Mouse (Mus musculus) embryonic facial prominence, embryonic 14.5 days (tissue): Measurements from ENCODE around the gene Pxmp4. TPM values are rescaled to one million over a fixed set of nuclear protein-coding genes. Genes with fewer than 3 reads are reported as not detected.

ENCODE experiments used
- ATAC-seq: fragments of 200-750 bp; cut with Nextera tagmentation; 2 replicates; pipeline ENCODE4 v1.8.0; 2017; ENCODE audit warnings: low read depth, moderate number of reproducible peaks, moderate TSS enrichment
- DNase-seq: peaks from one replicate; pipeline ENCODE4 v3.0.0-alpha.2; 2015; ENCODE audit warnings: low spot score
- H3K27ac ChIP-seq: fragments of 300-500 bp; sonication (generic); replicated peaks from 2 replicates; pipeline ENCODE4 v1.5.1; 2014; ENCODE audit warnings: low read depth, mild to moderate bottlenecking, low read length, moderate library complexity
- H3K27me3 ChIP-seq: fragments of 300-500 bp; sonication (generic); replicated peaks from 2 replicates; pipeline ENCODE4 v1.6.1; 2014; ENCODE audit warnings: low read length; ENCODE audit not compliant: control insufficient read depth, insufficient read depth
- H3K36me3 ChIP-seq: fragments of 300-500 bp; sonication (generic); 2 replicates; pipeline ENCODE4 v1.6.1; 2014; ENCODE audit warnings: low read length, mixed read lengths; ENCODE audit not compliant: control insufficient read depth, insufficient read depth
- H3K4me1 ChIP-seq: fragments of 300-500 bp; sonication (generic); 2 replicates; pipeline ENCODE4 v1.6.1; 2014; ENCODE audit warnings: antibody characterized with exemption, low read length; ENCODE audit not compliant: control insufficient read depth, insufficient read depth
- H3K4me2 ChIP-seq: fragments of 300-500 bp; sonication (generic); 2 replicates; pipeline ENCODE4 v1.6.1; 2014; ENCODE audit warnings: low read depth, mild to moderate bottlenecking, low read length, moderate library complexity, mixed read lengths
- H3K4me3 ChIP-seq: fragments of 300-500 bp; sonication (generic); 2 replicates; pipeline ENCODE4 v1.5.1; 2014; ENCODE audit warnings: low read depth, mild to moderate bottlenecking, low read length
- H3K9ac ChIP-seq: fragments of 300-500 bp; sonication (generic); 2 replicates; pipeline ENCODE4 v1.6.1; 2014; ENCODE audit warnings: low read depth, mild to moderate bottlenecking, low read length, moderate library complexity, mixed read lengths
- H3K9me3 ChIP-seq: fragments of 300-500 bp; sonication (generic); 2 replicates; pipeline ENCODE4 v1.6.1; 2016; ENCODE audit warnings: low read length; ENCODE audit not compliant: control insufficient read depth
- WGBS: fragments of 180-500 bp; shearing (Covaris S2); extraction: QIAGEN DNeasy Blood & Tissue Kit; methylation state at CpG from one replicate; pipeline ENCODE4 v1.1.7; 2014; 5-methylcytosine and 5-hydroxymethylcytosine counted together
- polyA plus RNA-seq: library from polyadenylated mRNA; unstranded; fragments of >200 nt; fragmentation: Nextera tagmentation; extraction: Ambion mirVana; gene quantifications from 2 replicates; pipeline ENCODE4 v1.2.1, GENCODE M21; 2014

Pxmp4 gene
- polyA plus RNA-seq, 1 experiment from 2014 or later, result 24.1 TPM

DNA sequence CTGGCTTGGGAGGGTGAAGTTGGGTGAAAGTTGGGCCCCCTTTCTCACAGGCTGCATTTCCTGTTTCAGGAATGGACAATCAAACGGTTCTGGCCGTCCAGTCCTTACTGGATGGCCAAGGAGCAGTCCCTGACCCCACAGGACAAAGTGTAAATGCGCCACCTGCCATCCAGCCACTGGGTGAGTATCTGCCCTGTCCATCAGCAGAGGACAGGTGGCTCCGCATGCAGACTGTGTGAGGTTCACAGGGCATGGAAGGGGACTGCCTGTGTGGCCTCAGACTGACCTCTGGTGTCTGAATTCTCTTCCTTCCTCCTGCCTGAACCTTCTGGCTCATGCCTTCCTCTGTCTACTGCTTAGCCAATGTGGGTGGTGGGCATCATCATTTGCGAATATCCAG is 18.2 kb upstream of the Pxmp4 start:
- WGBS, result 69% methylated on average over 5 of the region's 5 CpGs
- ATAC-seq, result no peak
- no peak overlapping the region for H3K4me2 ChIP-seq
- no peak overlapping the region for H3K27ac ChIP-seq
- no peak for DNase-seq
- no peaks in the 10 kb centered on the region for H3K4me1 ChIP-seq
- no peaks in the 10 kb centered on the region for H3K9me3 ChIP-seq
- peaks cover 27% of the 10 kb centered on the region for H3K36me3 ChIP-seq
- no peak overlapping the region for H3K9ac ChIP-seq
- H3K4me3 ChIP-seq, result no peak overlapping the region
- no peaks in the 10 kb centered on the region for H3K27me3 ChIP-seq

- H3K4me1 ChIP-seq, result no peaks in the 10 kb centered on the region
- H3K4me2 ChIP-seq, result no peak overlapping the region
- no peaks in the 10 kb centered on the region for H3K9me3 ChIP-seq
- 87% methylated on average over 3 of the region's 3 CpGs for WGBS
- no peak overlapping the region for H3K27ac ChIP-seq
- H3K27me3 ChIP-seq, result no peaks in the 10 kb centered on the region
- H3K36me3 ChIP-seq, result no peaks in the 10 kb centered on the region
- DNase-seq (no peak), ATAC-seq (no peak)
- H3K4me3 ChIP-seq, result no peak overlapping the region
- no peak overlapping the region for H3K9ac ChIP-seq
Measured at GRCm38 (mm10) chr2:154617061-154617460, 13.6 kb upstream of the Pxmp4 start.

- H3K27me3 ChIP-seq, result no peaks in the 10 kb centered on the region
- H3K9ac ChIP-seq, result no peak overlapping the region
- H3K9me3 ChIP-seq, result no peaks in the 10 kb centered on the region
- no peak overlapping the region for H3K27ac ChIP-seq
- no peak overlapping the region for H3K4me2 ChIP-seq
- H3K36me3 ChIP-seq, result no peaks in the 10 kb centered on the region
- no peak overlapping the region for H3K4me3 ChIP-seq
- DNase-seq (no peak), ATAC-seq (no peak)
- 90% methylated on average over 5 of the region's 5 CpGs for WGBS
- H3K4me1 ChIP-seq, result no peaks in the 10 kb centered on the region
Measured at GRCm38 (mm10) chr2:154615674-154616073, 12.2 kb upstream of the Pxmp4 start.

- no peaks in the 10 kb centered on the region for H3K4me1 ChIP-seq
- no peaks in the 10 kb centered on the region for H3K36me3 ChIP-seq
- ATAC-seq (no peak), DNase-seq (no peak)
- no peak overlapping the region for H3K4me3 ChIP-seq
- H3K27me3 ChIP-seq, result no peaks in the 10 kb centered on the region
- no peak overlapping the region for H3K27ac ChIP-seq
- H3K9me3 ChIP-seq, result no peaks in the 10 kb centered on the region
- H3K4me2 ChIP-seq, result peak overlapping the region; percentile 11; the same call in 1 of the 2 replicates
- H3K9ac ChIP-seq, result no peak overlapping the region
- WGBS, result 71% methylated on average over 19 of the region's 19 CpGs
Measured at GRCm38 (mm10) chr2:154614841-154615576, 11.5 kb upstream of the Pxmp4 start.

GRCm38 (mm10) chr2:154613118-154614115 is 9.9 kb upstream of the Pxmp4 start, which contains the start of the genes Zfp341 and 4930519P11Rik:
TSS of gene Zfp341 (plus strand) at chr2:154613297.
TSS of gene 4930519P11Rik (minus strand) at chr2:154613437.
- no peaks in the 10 kb centered on the region for H3K27me3 ChIP-seq
- H3K27ac ChIP-seq, result peak within 1 kb of the TSS; percentile 97
- H3K36me3 ChIP-seq, result no peaks in the 10 kb centered on the region
- H3K4me2 ChIP-seq, result peak within 1 kb of the TSS; percentile 65
- peak within 1 kb of the TSS; percentile 65 for H3K4me3 ChIP-seq
- H3K4me1 ChIP-seq, result no peaks in the 10 kb centered on the region
- H3K9me3 ChIP-seq, result no peaks in the 10 kb centered on the region
- under 1% methylated on average over 32 of the region's 98 CpGs for WGBS
- peak; percentile 95 for DNase-seq
- ATAC-seq, result peak; percentile 97
- peak within 1 kb of the TSS; percentile 87 for H3K9ac ChIP-seq

DNA sequence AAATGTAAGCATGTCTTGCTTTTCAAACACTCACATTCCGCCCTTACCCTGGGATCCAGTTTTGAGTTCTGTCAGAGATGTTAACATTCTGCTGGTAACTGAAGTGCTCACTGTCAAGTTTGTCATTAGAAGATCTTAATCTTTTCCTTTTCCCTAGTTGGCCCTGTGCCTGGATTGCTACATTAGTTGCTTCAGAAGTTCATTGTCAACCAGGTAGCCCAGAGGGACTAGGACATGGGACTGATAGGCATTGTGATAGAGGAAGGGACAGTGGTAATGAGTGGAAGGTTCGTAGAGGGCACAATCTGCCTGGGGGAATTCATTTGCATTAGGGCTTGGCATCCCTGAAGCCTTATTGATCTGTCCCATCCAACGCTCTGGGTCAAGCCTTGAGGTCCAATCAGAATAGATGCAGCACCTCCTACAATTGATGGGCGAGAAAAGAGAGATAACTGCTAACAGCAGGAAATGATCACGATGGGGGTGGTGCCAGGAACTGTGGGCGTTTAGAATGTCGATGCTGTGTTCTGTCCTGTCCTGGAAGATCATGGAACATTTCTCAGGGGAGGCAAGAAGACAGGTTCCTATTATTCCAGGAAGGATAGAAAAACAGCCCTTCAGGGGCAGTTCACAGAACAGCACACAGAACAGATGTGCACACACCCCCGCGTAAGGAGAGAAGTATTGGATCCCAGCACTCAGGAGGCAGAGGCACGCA is 5.7 kb upstream of the Pxmp4 start:
- 58% methylated on average over 10 of the region's 10 CpGs for WGBS
- no peak overlapping the region for H3K4me3 ChIP-seq
- DNase-seq (no peak), ATAC-seq (no peak)
- H3K36me3 ChIP-seq, result no peaks in the 10 kb centered on the region
- no peaks in the 10 kb centered on the region for H3K27me3 ChIP-seq
- no peak overlapping the region for H3K9ac ChIP-seq
- no peak overlapping the region for H3K27ac ChIP-seq
- H3K4me1 ChIP-seq, result no peaks in the 10 kb centered on the region
- no peak overlapping the region for H3K4me2 ChIP-seq
- H3K9me3 ChIP-seq, result no peaks in the 10 kb centered on the region

GRCm38 (mm10) chr2:154606965-154607364 is 3.5 kb upstream of the Pxmp4 start:
- no peaks in the 10 kb centered on the region for H3K9me3 ChIP-seq
- WGBS, result 64% methylated on average over 1 of the region's 1 CpGs

DNA sequence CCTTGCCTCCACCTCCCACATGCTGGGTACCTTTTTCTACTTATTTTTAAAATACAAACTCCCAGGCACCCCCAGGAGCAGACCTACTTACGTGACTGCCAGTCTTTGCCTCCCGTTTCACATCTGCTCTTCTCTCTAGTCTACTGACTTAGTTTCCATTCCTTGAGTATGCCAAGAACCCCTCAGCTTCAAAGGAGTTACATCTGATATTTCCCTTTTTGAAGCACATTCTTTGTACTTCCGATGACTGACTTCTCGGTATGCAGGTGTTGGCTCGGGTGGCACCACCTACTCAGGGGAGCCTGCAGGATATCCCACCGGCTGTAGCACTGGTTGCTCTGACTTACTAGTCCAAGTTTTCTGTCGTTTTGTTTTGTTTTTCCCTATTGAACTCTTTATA is 648 bp upstream of the Pxmp4 start:
- Histone ChIP-seq H3K4me1 (peaks cover 8% of the 10 kb centered on the region), H3K27me3 (no peaks in the 10 kb centered on the region), H3K27ac (no peak overlapping the region), H3K9ac (no peak overlapping the region), H3K4me3 (peak overlapping the region; percentile 63), H3K4me2 (peak overlapping the region; percentile 48), H3K36me3 (no peaks in the 10 kb centered on the region), H3K9me3 (no peaks in the 10 kb centered on the region)
- DNase-seq (no peak), ATAC-seq (no peak)
- 35% methylated on average over 7 of the region's 7 CpGs for WGBS

More at GRCm38 (mm10) chr2:154606965-154607364, 3.5 kb upstream of the Pxmp4 start:
- Histone ChIP-seq H3K4me2 (no peak overlapping the region), H3K27me3 (no peaks in the 10 kb centered on the region), H3K4me1 (peaks cover 8% of the 10 kb centered on the region), H3K27ac (no peak overlapping the region), H3K36me3 (no peaks in the 10 kb centered on the region), H3K4me3 (no peak overlapping the region), H3K9ac (no peak overlapping the region)
- DNase-seq (no peak), ATAC-seq (no peak)
